Mouse (Mus musculus): ENCODE data around the gene 1700001K19Rik. TPM values are rescaled to one million over a fixed set of nuclear protein-coding genes. Genes with fewer than 3 reads are reported as not detected.

The 1700001K19Rik gene
- polyA plus RNA-seq, 1 experiment from 2014 or later: not detected

- ATAC-seq (ENCODE audit: insufficient number of reproducible peaks, insufficient read depth, low FRiP score, low TSS enrichment, low read depth): no peak
- Histone ChIP-seq H3K4me2 (no peak overlapping the region), H3K9ac (no peak overlapping the region), H3K27ac (no peak overlapping the region), H3K4me1 (no peaks in the 10 kb centered on the region), H3K9me3 (no peaks in the 10 kb centered on the region), H3K27me3 (no peaks in the 10 kb centered on the region), H3K4me3 (no peak overlapping the region), H3K36me3 (peaks cover 96% of the 10 kb centered on the region)
- 98% methylated on average over 17 of the region's 17 CpGs for WGBS
Observed at GRCm38 (mm10) chr12:110651464-110651863, 31.0 kb downstream of the 1700001K19Rik start.

- Histone ChIP-seq H3K9ac (no peak overlapping the region), H3K4me3 (no peak overlapping the region), H3K27ac (no peak overlapping the region), H3K9me3 (no peaks in the 10 kb centered on the region), H3K27me3 (no peaks in the 10 kb centered on the region), H3K4me2 (no peak overlapping the region), H3K36me3 (peaks cover 96% of the 10 kb centered on the region), H3K4me1 (no peaks in the 10 kb centered on the region)
- no peak for ATAC-seq (ENCODE audit: insufficient number of reproducible peaks, insufficient read depth, low FRiP score, low TSS enrichment, low read depth)
- WGBS: 85% methylated on average over 8 of the region's 8 CpGs
Observed at GRCm38 (mm10) chr12:110650241-110650641, 32.2 kb downstream of the 1700001K19Rik start.

GRCm38 (mm10) chr12:110637507-110638114 lies 44.8 kb downstream of the 1700001K19Rik start:
- no peak for ATAC-seq (ENCODE audit: insufficient number of reproducible peaks, insufficient read depth, low FRiP score, low TSS enrichment, low read depth)
- H3K4me2 ChIP-seq: no peak overlapping the region
- WGBS: 93% methylated on average over 13 of the region's 13 CpGs

GRCm38 (mm10) chr12:110636293-110636692 lies 46.1 kb downstream of the 1700001K19Rik start:
- Histone ChIP-seq H3K4me2 (no peak overlapping the region), H3K9me3 (no peaks in the 10 kb centered on the region), H3K27me3 (no peaks in the 10 kb centered on the region), H3K4me1 (no peaks in the 10 kb centered on the region), H3K9ac (no peak overlapping the region), H3K27ac (no peak overlapping the region), H3K36me3 (peaks cover 98% of the 10 kb centered on the region), H3K4me3 (no peak overlapping the region)
- 94% methylated on average over 12 of the region's 12 CpGs for WGBS
- no peak for ATAC-seq (ENCODE audit: insufficient number of reproducible peaks, insufficient read depth, low FRiP score, low TSS enrichment, low read depth)

More at GRCm38 (mm10) chr12:110637507-110638114, 44.8 kb downstream of the 1700001K19Rik start:
- Histone ChIP-seq H3K9me3 (no peaks in the 10 kb centered on the region), H3K27me3 (no peaks in the 10 kb centered on the region), H3K4me1 (no peaks in the 10 kb centered on the region), H3K4me3 (no peak overlapping the region), H3K36me3 (peaks cover 98% of the 10 kb centered on the region), H3K9ac (no peak overlapping the region), H3K27ac (no peak overlapping the region)

- peaks cover 98% of the 10 kb centered on the region for H3K36me3 ChIP-seq
- no peaks in the 10 kb centered on the region for H3K4me1 ChIP-seq
- no peak overlapping the region for H3K4me2 ChIP-seq
- H3K9me3 ChIP-seq: no peaks in the 10 kb centered on the region
- H3K27me3 ChIP-seq: no peaks in the 10 kb centered on the region
- H3K9ac ChIP-seq: no peak overlapping the region
- H3K4me3 ChIP-seq: no peak overlapping the region
- no peak overlapping the region for H3K27ac ChIP-seq
- WGBS: 93% methylated on average over 11 of the region's 11 CpGs
- ATAC-seq (ENCODE audit: insufficient number of reproducible peaks, insufficient read depth, low FRiP score, low TSS enrichment, low read depth): no peak
Observed at GRCm38 (mm10) chr12:110630056-110630455, 52.4 kb downstream of the 1700001K19Rik start.

Small RNA genes lying within 50 kb of the gene (microRNA-seq; reads per million reads assigned to microRNA genes)
- gene Gm27299: not detected

Other genes with a start within 250 kb of the 1700001K19Rik start
- gene Ppp2r5c, start 235.5 kb downstream of the 1700001K19Rik start, polyA plus RNA-seq (2015; fragmentation: Nextera tagmentation; extraction: Ambion mirVana): 151 TPM in 2 replicates
- 56.9 and 62.3 TPM in 2 replicates for gene Dync1h1, start 81.2 kb downstream of the 1700001K19Rik start, polyA plus RNA-seq (2015; fragmentation: Nextera tagmentation; extraction: Ambion mirVana)
- 827 and 849 TPM in 2 replicates for gene Hsp90aa1, start 20.1 kb upstream of the 1700001K19Rik start, polyA plus RNA-seq (2015; fragmentation: Nextera tagmentation; extraction: Ambion mirVana)
- gene Wdr20, start 55.3 kb upstream of the 1700001K19Rik start, polyA plus RNA-seq (2015; fragmentation: Nextera tagmentation; extraction: Ambion mirVana): 27.6 and 31.5 TPM in 2 replicates
- 6.5 and 7.3 TPM in 2 replicates for gene Mok, start 158.3 kb upstream of the 1700001K19Rik start, polyA plus RNA-seq (2015; fragmentation: Nextera tagmentation; extraction: Ambion mirVana)
- gene Zfp839, start 167.6 kb upstream of the 1700001K19Rik start, polyA plus RNA-seq (2015; fragmentation: Nextera tagmentation; extraction: Ambion mirVana): 7.7 and 8.7 TPM in 2 replicates
- 66.9 and 74.3 TPM in 2 replicates for gene Cinp, start 206.5 kb upstream of the 1700001K19Rik start, polyA plus RNA-seq (2015; fragmentation: Nextera tagmentation; extraction: Ambion mirVana)
- gene Tecpr2, start 206.6 kb upstream of the 1700001K19Rik start, polyA plus RNA-seq (2015; fragmentation: Nextera tagmentation; extraction: Ambion mirVana): 5.0 and 5.4 TPM in 2 replicates